Mouse (Mus musculus): ENCODE results near the gene Ncam1. TPM values are rescaled to one million over a fixed set of nuclear protein-coding genes. Genes with fewer than 3 reads are reported as not detected.

Ncam1 gene
- polyA plus RNA-seq, 1 experiment from 2014 or later: 30.2 TPM

DNA sequence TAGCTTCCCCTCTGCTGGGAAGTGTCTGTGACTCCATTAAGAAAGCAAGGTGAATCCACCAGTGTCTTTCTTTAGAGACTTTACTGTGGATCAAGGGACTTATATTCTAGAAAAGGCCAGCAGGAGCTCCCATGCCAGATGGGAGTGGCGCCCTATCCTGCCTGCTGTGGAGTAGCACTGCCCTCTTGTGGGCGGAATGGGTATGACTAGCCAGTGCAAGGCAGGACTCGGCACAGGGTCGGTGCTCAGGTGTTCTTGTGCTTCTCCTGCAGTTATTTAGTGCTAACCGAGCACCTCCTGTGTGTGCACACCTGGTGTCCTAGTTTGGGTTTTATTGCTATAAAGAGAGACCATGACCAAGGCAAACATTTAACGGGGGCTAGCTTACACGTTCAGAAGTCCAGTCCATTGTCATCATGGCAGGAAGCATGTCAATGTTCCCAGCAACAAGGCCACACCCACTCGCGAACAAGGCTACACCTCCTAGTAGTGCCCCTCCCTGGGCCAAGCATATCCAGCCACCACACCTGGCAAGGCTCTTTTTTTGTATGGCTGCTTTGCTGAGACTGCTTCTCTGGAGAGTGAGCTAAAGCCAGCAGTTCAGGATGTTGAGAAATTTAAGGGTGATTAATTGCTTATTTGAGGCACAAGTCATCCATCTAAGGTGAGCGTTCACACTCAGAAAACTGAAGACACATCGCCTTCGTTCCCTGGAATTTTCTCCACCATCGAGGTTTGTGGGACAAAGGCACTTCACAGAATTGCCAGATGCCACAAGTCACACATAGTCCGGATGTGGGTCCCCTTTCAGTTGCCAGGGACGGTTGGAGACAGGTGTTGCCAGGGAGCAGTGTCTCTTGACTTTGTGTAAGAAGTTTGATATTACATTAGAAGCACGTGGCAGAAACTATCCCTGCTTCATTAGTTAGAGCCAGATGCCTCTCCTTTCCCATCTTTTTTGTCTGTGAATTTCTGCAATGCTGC, 309.5 kb downstream of the Ncam1 start:
- peaks cover 28% of the 10 kb centered on the region for H3K4me1 ChIP-seq
- H3K27me3 ChIP-seq (ENCODE audit: poor library complexity, severe bottlenecking): peaks cover 20% of the 10 kb centered on the region
- H3K27ac ChIP-seq: no peak overlapping the region
- H3K9me3 ChIP-seq: no peaks in the 10 kb centered on the region
- WGBS: 38% methylated on average over 16 of the region's 16 CpGs
- peak; percentile 84 for DNase-seq (ENCODE audit: extremely low spot score, low spot score)
- no peak overlapping the region; the same call in 1 of the 2 replicates for H3K4me3 ChIP-seq
- no peaks in the 10 kb centered on the region for H3K36me3 ChIP-seq (replicated peaks)

- peaks cover 24% of the 10 kb centered on the region for H3K27me3 ChIP-seq (ENCODE audit: poor library complexity, severe bottlenecking)
- H3K4me3 ChIP-seq: no peak overlapping the region
- H3K36me3 ChIP-seq (replicated peaks): no peaks in the 10 kb centered on the region
- no peaks in the 10 kb centered on the region for H3K9me3 ChIP-seq
- 78% methylated on average over 7 of the region's 7 CpGs for WGBS
- DNase-seq (ENCODE audit: extremely low spot score, low spot score): no peak
- peaks cover 31% of the 10 kb centered on the region for H3K4me1 ChIP-seq
- no peak overlapping the region for H3K27ac ChIP-seq
These were observed 310.5 kb downstream of the Ncam1 start for GRCm38 (mm10) chr9:49488258-49488657.

DNA sequence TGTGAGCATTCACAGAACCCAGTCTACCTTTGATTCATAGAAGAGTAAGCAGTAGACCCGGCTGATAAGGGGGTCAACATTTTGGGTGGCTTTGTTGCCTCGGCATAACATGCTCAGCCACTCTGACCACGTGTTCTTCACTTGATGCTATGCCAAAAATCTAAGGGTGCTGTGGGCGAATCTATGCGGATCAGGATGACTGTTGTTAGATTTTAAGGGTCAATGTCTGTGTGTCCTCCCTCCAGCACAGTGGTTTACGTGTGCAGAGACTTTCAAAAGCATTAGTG, 311.1 kb downstream of the Ncam1 start:
- H3K27me3 ChIP-seq (ENCODE audit: poor library complexity, severe bottlenecking): peaks cover 24% of the 10 kb centered on the region
- no peaks in the 10 kb centered on the region for H3K9me3 ChIP-seq
- no peak overlapping the region for H3K4me3 ChIP-seq
- DNase-seq (ENCODE audit: extremely low spot score, low spot score): no peak
- H3K36me3 ChIP-seq (replicated peaks): no peaks in the 10 kb centered on the region
- peaks cover 35% of the 10 kb centered on the region for H3K4me1 ChIP-seq
- WGBS: 89% methylated on average over 6 of the region's 6 CpGs
- no peak overlapping the region for H3K27ac ChIP-seq

DNA sequence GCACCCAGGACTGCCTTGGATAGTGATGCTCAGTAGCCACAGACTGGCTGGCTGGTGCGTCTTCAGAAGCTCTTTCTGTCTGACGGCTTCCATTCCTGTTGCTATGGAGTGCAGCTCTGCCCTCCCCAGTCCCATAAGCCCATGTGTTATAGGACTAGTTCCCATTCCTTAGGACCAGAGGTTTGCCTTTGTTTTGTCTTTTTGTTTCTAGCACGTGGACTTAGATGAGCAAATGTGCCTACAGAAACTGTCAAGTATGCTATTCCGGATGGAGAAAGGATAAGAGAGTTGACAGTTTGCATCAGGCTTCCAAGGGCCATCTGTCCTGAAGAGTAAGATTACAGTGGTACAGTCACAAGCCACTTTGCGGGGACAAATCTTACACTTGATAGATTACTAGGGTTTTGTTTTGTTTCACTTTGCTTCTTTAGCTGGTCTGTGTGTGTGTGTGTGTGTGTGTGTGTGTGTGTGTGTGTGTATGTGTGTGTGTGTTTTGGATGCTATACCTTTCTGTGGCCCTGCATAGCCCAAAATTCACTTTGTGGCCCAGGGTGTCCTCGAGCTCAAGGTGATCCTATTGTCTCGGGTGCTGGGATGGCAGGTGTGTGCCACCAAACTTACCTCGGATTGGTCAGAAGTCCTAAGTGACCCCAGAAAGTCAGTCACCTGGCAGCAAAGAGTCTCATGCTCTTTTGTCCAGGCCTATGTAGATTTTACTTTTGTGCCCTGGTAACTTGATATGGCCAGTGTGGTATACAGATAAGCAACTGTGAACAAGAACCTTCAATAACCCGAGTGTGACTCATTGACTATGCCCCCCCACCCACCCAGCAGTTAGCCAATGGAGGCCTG, 311.7 kb downstream of the Ncam1 start:
- H3K4me3 ChIP-seq: no peak overlapping the region; the same call in 1 of the 2 replicates
- no peak for DNase-seq (ENCODE audit: extremely low spot score, low spot score)
- H3K36me3 ChIP-seq (replicated peaks): no peaks in the 10 kb centered on the region
- peaks cover 35% of the 10 kb centered on the region for H3K4me1 ChIP-seq
- 76% methylated on average over 9 of the region's 9 CpGs for WGBS
- no peak overlapping the region for H3K27ac ChIP-seq
- H3K9me3 ChIP-seq: no peaks in the 10 kb centered on the region
- peaks cover 24% of the 10 kb centered on the region for H3K27me3 ChIP-seq (ENCODE audit: poor library complexity, severe bottlenecking)

GRCm38 (mm10) chr9:49485892-49486311, 312.8 kb downstream of the Ncam1 start, which contains the start of gene Ttc12:
Ttc12 (minus strand) TSS chr9:49486225.
- Histone ChIP-seq H3K27me3 (ENCODE audit: poor library complexity, severe bottlenecking) (peaks cover 24% of the 10 kb centered on the region), H3K27ac (peak within 1 kb of the TSS; percentile 83), H3K36me3 (replicated peaks) (no peaks in the 10 kb centered on the region), H3K9me3 (no peaks in the 10 kb centered on the region), H3K4me1 (peaks cover 35% of the 10 kb centered on the region), H3K4me3 (peak within 1 kb of the TSS; percentile 69)
- DNase-seq (ENCODE audit: extremely low spot score, low spot score): peak; percentile 84
- 0% methylated on average over 18 of the region's 18 CpGs for WGBS

- Histone ChIP-seq H3K4me3 (peak overlapping the region; percentile 69), H3K27ac (peak overlapping the region; percentile 83), H3K36me3 (replicated peaks) (no peaks in the 10 kb centered on the region), H3K9me3 (no peaks in the 10 kb centered on the region), H3K4me1 (peaks cover 35% of the 10 kb centered on the region), H3K27me3 (ENCODE audit: poor library complexity, severe bottlenecking) (peaks cover 24% of the 10 kb centered on the region)
- 3% methylated on average over 21 of the region's 21 CpGs for WGBS
- DNase-seq (ENCODE audit: extremely low spot score, low spot score): peak; percentile 49
These were observed 313.4 kb downstream of the Ncam1 start for GRCm38 (mm10) chr9:49485250-49485891.

DNA sequence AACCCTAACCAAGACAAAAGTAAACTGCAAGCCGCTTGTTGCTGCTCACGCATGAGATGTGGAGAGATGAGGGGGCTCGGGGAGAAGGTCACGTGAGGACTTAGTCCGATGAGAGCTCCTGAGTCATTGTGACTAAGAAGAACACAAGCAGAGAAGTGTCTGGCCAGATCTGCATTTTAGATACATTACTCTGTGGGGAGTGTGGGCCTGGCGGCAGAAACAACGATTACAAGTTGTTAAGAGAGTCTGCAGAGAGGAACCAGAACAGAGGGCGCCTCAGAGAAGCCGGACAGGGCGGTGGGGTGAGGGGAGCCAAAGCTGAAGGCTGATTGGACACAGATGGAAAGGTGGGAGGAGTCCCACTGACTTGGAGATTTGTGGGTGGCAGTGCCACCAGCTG, 315.4 kb downstream of the Ncam1 start:
- Histone ChIP-seq H3K9me3 (no peaks in the 10 kb centered on the region), H3K4me3 (peak overlapping the region; percentile 38), H3K27ac (peak overlapping the region; percentile 48; the same call in 1 of the 2 replicates), H3K27me3 (ENCODE audit: poor library complexity, severe bottlenecking) (peaks cover 23% of the 10 kb centered on the region), H3K36me3 (replicated peaks) (no peaks in the 10 kb centered on the region), H3K4me1 (peaks cover 27% of the 10 kb centered on the region)
- WGBS: 34% methylated on average over 10 of the region's 10 CpGs
- DNase-seq (ENCODE audit: extremely low spot score, low spot score): peak; percentile 29

DNA sequence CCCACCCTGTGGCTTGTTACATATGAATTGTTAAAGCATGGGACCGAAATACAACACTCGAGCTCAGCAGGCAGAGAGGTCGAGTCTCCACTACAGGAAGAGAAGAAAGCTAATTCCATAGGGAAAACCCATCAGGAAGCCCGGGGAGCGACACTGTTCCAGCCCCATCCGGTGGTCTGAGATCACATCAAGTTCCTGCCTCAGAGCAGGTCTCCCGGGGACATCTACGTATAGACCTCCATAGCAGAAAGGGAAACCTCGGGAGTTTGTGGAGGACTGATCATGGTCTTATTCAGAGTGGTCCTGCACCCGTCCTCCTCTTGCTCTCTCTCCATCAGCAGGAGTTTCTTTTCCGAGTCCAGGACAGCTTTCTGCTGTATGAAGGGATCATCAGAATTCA, 326.6 kb downstream of the Ncam1 start:
- 0 out of 2 replicates have a peak, but pooled peaks cover 5% of the 10 kb centered on the region for H3K4me1 ChIP-seq
- WGBS: 80% methylated on average over 11 of the region's 11 CpGs
- H3K36me3 ChIP-seq (replicated peaks): no peaks in the 10 kb centered on the region
- peaks cover 5% of the 10 kb centered on the region; the same call in 1 of the 2 replicates for H3K9me3 ChIP-seq
- no peak overlapping the region for H3K4me3 ChIP-seq
- no peak overlapping the region for H3K27ac ChIP-seq
- no peaks in the 10 kb centered on the region for H3K27me3 ChIP-seq (ENCODE audit: poor library complexity, severe bottlenecking)
- no peak for DNase-seq (ENCODE audit: extremely low spot score, low spot score)

GRCm38 (mm10) chr9:49470946-49471345, 327.8 kb downstream of the Ncam1 start:
- Histone ChIP-seq H3K27me3 (ENCODE audit: poor library complexity, severe bottlenecking) (no peaks in the 10 kb centered on the region), H3K4me1 (0 out of 2 replicates have a peak, but pooled peaks cover 5% of the 10 kb centered on the region), H3K27ac (no peak overlapping the region), H3K9me3 (no peaks in the 10 kb centered on the region), H3K36me3 (replicated peaks) (no peaks in the 10 kb centered on the region), H3K4me3 (no peak overlapping the region)
- no peak for DNase-seq (ENCODE audit: extremely low spot score, low spot score)
- 91% methylated on average over 6 of the region's 6 CpGs for WGBS

- Histone ChIP-seq H3K36me3 (replicated peaks) (no peaks in the 10 kb centered on the region), H3K4me1 (0 out of 2 replicates have a peak, but pooled peaks cover 5% of the 10 kb centered on the region), H3K9me3 (no peaks in the 10 kb centered on the region), H3K4me3 (no peak overlapping the region), H3K27me3 (ENCODE audit: poor library complexity, severe bottlenecking) (no peaks in the 10 kb centered on the region), H3K27ac (no peak overlapping the region)
- WGBS: 95% methylated on average over 19 of the region's 19 CpGs
- no peak for DNase-seq (ENCODE audit: extremely low spot score, low spot score)
These were observed 328.7 kb downstream of the Ncam1 start for GRCm38 (mm10) chr9:49470006-49470405.

DNA sequence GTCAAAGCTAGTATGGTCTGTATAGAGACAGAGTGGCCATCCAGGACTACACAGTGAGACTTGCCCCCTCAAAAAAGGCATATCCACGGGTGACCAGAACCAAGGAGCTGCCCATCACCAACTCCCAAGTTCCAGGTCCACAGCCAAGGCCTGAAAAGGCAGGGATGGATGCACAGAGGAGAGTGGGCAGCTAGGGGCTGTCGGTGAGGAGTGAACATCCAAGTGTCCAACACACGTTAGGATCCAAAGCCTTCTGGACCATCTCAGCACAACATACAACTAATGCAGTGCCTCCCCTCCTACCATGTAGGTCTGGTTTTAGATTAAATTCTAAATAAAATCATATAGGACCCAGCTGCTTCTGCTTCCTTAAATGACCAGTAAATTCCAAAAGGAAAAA, 342.6 kb downstream of the Ncam1 start:
- Histone ChIP-seq H3K4me1 (no peaks in the 10 kb centered on the region), H3K27me3 (ENCODE audit: poor library complexity, severe bottlenecking) (no peaks in the 10 kb centered on the region), H3K36me3 (replicated peaks) (no peaks in the 10 kb centered on the region), H3K4me3 (no peak overlapping the region), H3K9me3 (no peaks in the 10 kb centered on the region), H3K27ac (no peak overlapping the region)
- 86% methylated on average over 3 of the region's 3 CpGs for WGBS
- DNase-seq (ENCODE audit: extremely low spot score, low spot score): no peak

- H3K4me1 ChIP-seq: no peaks in the 10 kb centered on the region
- H3K27ac ChIP-seq: no peak overlapping the region
- no peak for DNase-seq (ENCODE audit: extremely low spot score, low spot score)
- H3K9me3 ChIP-seq: no peaks in the 10 kb centered on the region
- WGBS: 89% methylated on average over 1 of the region's 1 CpGs
- no peaks in the 10 kb centered on the region for H3K36me3 ChIP-seq (replicated peaks)
- no peaks in the 10 kb centered on the region for H3K27me3 ChIP-seq (ENCODE audit: poor library complexity, severe bottlenecking)
- no peak overlapping the region for H3K4me3 ChIP-seq
These were observed 346.3 kb downstream of the Ncam1 start for GRCm38 (mm10) chr9:49452396-49452795.
